Mouse (Mus musculus): ENCODE results near the gene Arhgef28. TPM values are rescaled to one million over a fixed set of nuclear protein-coding genes. Genes with fewer than 3 reads are reported as not detected.
"Not testable (repeated sequence)": the region's sequence is repeated elsewhere in the genome, so short reads cannot be mapped to it uniquely, and the experiment has no call there.

Arhgef28 gene
- polyA plus RNA-seq, 1 experiment from 2014 or later, result 12.9 TPM

- 91% methylated on average over 12 of the region's 12 CpGs for WGBS
- Histone ChIP-seq H3K27ac (no peak overlapping the region), H3K9ac (replicated peaks) (no peak overlapping the region), H3K4me3 (replicated peaks) (no peak overlapping the region), H3K27me3 (no peaks in the 10 kb centered on the region), H3K36me3 (no peaks in the 10 kb centered on the region), H3K4me1 (replicated peaks) (peaks cover 12% of the 10 kb centered on the region), H3K4me2 (replicated peaks) (no peak overlapping the region), H3K9me3 (peaks cover 4% of the 10 kb centered on the region; the same call in 1 of the 2 replicates)
- ATAC-seq, result no peak
Measured at GRCm38 (mm10) chr13:98024680-98025079, 181.6 kb downstream of the Arhgef28 start.

GRCm38 (mm10) chr13:98021906-98022305, 184.3 kb downstream of the Arhgef28 start:
- Histone ChIP-seq H3K4me3 (replicated peaks) (no peak overlapping the region), H3K4me2 (replicated peaks) (no peak overlapping the region), H3K4me1 (replicated peaks) (peaks cover 5% of the 10 kb centered on the region), H3K27ac (no peak overlapping the region), H3K27me3 (0 out of 2 replicates have a peak, but pooled peaks cover 4% of the 10 kb centered on the region), H3K9ac (replicated peaks) (no peak overlapping the region), H3K9me3 (peaks cover 4% of the 10 kb centered on the region; the same call in 1 of the 2 replicates), H3K36me3 (no peaks in the 10 kb centered on the region)
- ATAC-seq, result no peak
- WGBS, result 75% methylated on average over 4 of the region's 4 CpGs

- not testable (repeated sequence) for H3K9ac ChIP-seq (replicated peaks); ATAC-seq; H3K4me2 ChIP-seq (replicated peaks); H3K4me3 ChIP-seq (replicated peaks); H3K9me3 ChIP-seq; H3K27ac ChIP-seq; H3K36me3 ChIP-seq
- Histone ChIP-seq H3K4me1 (replicated peaks) (peaks cover 17% of the 10 kb centered on the region), H3K27me3 (peaks cover 11% of the 10 kb centered on the region)
- 96% methylated on average over 8 of the region's 8 CpGs for WGBS
Measured at GRCm38 (mm10) chr13:98018837-98019236, 187.4 kb downstream of the Arhgef28 start.

- H3K4me3 ChIP-seq (replicated peaks), result peak overlapping the region; percentile 48
- H3K27ac ChIP-seq, result peak overlapping the region; percentile 74
- peaks cover 11% of the 10 kb centered on the region for H3K27me3 ChIP-seq
- peaks cover 17% of the 10 kb centered on the region for H3K4me1 ChIP-seq (replicated peaks)
- H3K4me2 ChIP-seq (replicated peaks), result peak overlapping the region; percentile 83
- H3K9me3 ChIP-seq, result no peaks in the 10 kb centered on the region
- H3K36me3 ChIP-seq, result no peaks in the 10 kb centered on the region
- peak overlapping the region; percentile 68 for H3K9ac ChIP-seq (replicated peaks)
- WGBS, result 14% methylated on average over 12 of the region's 12 CpGs
- peak; percentile 93 for ATAC-seq
Measured at GRCm38 (mm10) chr13:98016923-98017588, 189.2 kb downstream of the Arhgef28 start.

- peak overlapping the region; percentile 83 for H3K4me2 ChIP-seq (replicated peaks)
- H3K36me3 ChIP-seq, result no peaks in the 10 kb centered on the region
- peak overlapping the region; percentile 74 for H3K27ac ChIP-seq
- 5% methylated on average over 33 of the region's 33 CpGs for WGBS
- peak; percentile 65 for ATAC-seq
- no peaks in the 10 kb centered on the region for H3K9me3 ChIP-seq
- H3K4me1 ChIP-seq (replicated peaks), result peaks cover 17% of the 10 kb centered on the region
- peak overlapping the region; percentile 48 for H3K4me3 ChIP-seq (replicated peaks)
- peak overlapping the region; percentile 68 for H3K9ac ChIP-seq (replicated peaks)
- peaks cover 11% of the 10 kb centered on the region for H3K27me3 ChIP-seq
Measured at GRCm38 (mm10) chr13:98015981-98016922, 190.0 kb downstream of the Arhgef28 start.

- peak overlapping the region; percentile 83 for H3K4me2 ChIP-seq (replicated peaks)
- peak overlapping the region; percentile 11; the same call in 1 of the 2 replicates for H3K4me3 ChIP-seq (replicated peaks)
- no peak overlapping the region for H3K27ac ChIP-seq
Measured at GRCm38 (mm10) chr13:98014892-98015291, 191.3 kb downstream of the Arhgef28 start.

GRCm38 (mm10) chr13:98013715-98014114, 192.5 kb downstream of the Arhgef28 start:
- WGBS, result 96% methylated on average over 4 of the region's 4 CpGs
- H3K9ac ChIP-seq (replicated peaks), result no peak overlapping the region
- no peak for ATAC-seq

More at GRCm38 (mm10) chr13:98014892-98015291, 191.3 kb downstream of the Arhgef28 start:
- H3K27me3 ChIP-seq, result peaks cover 11% of the 10 kb centered on the region
- ATAC-seq, result no peak
- 74% methylated on average over 3 of the region's 3 CpGs for WGBS
- H3K36me3 ChIP-seq, result no peaks in the 10 kb centered on the region
- peaks cover 17% of the 10 kb centered on the region for H3K4me1 ChIP-seq (replicated peaks)
- no peaks in the 10 kb centered on the region for H3K9me3 ChIP-seq
- no peak overlapping the region for H3K9ac ChIP-seq (replicated peaks)

GRCm38 (mm10) chr13:98011931-98012341, 194.3 kb downstream of the Arhgef28 start:
- no peak overlapping the region for H3K4me3 ChIP-seq (replicated peaks)
- no peak overlapping the region for H3K27ac ChIP-seq
- no peaks in the 10 kb centered on the region for H3K36me3 ChIP-seq
- no peak for ATAC-seq
- no peak overlapping the region for H3K9ac ChIP-seq (replicated peaks)
- H3K4me1 ChIP-seq (replicated peaks), result peaks cover 13% of the 10 kb centered on the region
- no peaks in the 10 kb centered on the region for H3K9me3 ChIP-seq
- H3K27me3 ChIP-seq, result peaks cover 7% of the 10 kb centered on the region
- WGBS, result 83% methylated on average over 6 of the region's 6 CpGs
- no peak overlapping the region for H3K4me2 ChIP-seq (replicated peaks)

More at GRCm38 (mm10) chr13:98013715-98014114, 192.5 kb downstream of the Arhgef28 start:
- no peak overlapping the region for H3K4me2 ChIP-seq (replicated peaks)
- no peaks in the 10 kb centered on the region for H3K36me3 ChIP-seq
- H3K9me3 ChIP-seq, result no peaks in the 10 kb centered on the region
- H3K4me3 ChIP-seq (replicated peaks), result no peak overlapping the region
- H3K27ac ChIP-seq, result no peak overlapping the region
- peaks cover 17% of the 10 kb centered on the region for H3K4me1 ChIP-seq (replicated peaks)
- peaks cover 7% of the 10 kb centered on the region for H3K27me3 ChIP-seq

- H3K4me1 ChIP-seq (replicated peaks), result no peaks in the 10 kb centered on the region
- H3K36me3 ChIP-seq, result no peaks in the 10 kb centered on the region
- no peak overlapping the region for H3K9ac ChIP-seq (replicated peaks)
- ATAC-seq, result no peak
- H3K27me3 ChIP-seq, result no peaks in the 10 kb centered on the region
- no peak overlapping the region for H3K27ac ChIP-seq
- H3K4me3 ChIP-seq (replicated peaks), result no peak overlapping the region
- H3K4me2 ChIP-seq (replicated peaks), result no peak overlapping the region
- no peaks in the 10 kb centered on the region for H3K9me3 ChIP-seq
- 75% methylated on average over 4 of the region's 4 CpGs for WGBS
Measured at GRCm38 (mm10) chr13:98009070-98009469, 197.2 kb downstream of the Arhgef28 start.

- H3K4me3 ChIP-seq (replicated peaks), result no peak overlapping the region
- H3K9me3 ChIP-seq, result no peaks in the 10 kb centered on the region
- H3K9ac ChIP-seq (replicated peaks), result no peak overlapping the region
- no peak overlapping the region for H3K27ac ChIP-seq
- ATAC-seq, result no peak
- H3K4me2 ChIP-seq (replicated peaks), result no peak overlapping the region
- 96% methylated on average over 10 of the region's 10 CpGs for WGBS
- no peaks in the 10 kb centered on the region for H3K36me3 ChIP-seq
- H3K27me3 ChIP-seq, result no peaks in the 10 kb centered on the region
- no peaks in the 10 kb centered on the region for H3K4me1 ChIP-seq (replicated peaks)
Measured at GRCm38 (mm10) chr13:98008588-98008987, 197.7 kb downstream of the Arhgef28 start.

- H3K27ac ChIP-seq, result no peak overlapping the region
Measured at GRCm38 (mm10) chr13:98005611-98006218, 200.5 kb downstream of the Arhgef28 start.

More at GRCm38 (mm10) chr13:98005611-98006218, 200.5 kb downstream of the Arhgef28 start:
- no peak for ATAC-seq
- H3K27me3 ChIP-seq, result no peaks in the 10 kb centered on the region
- 87% methylated on average over 5 of the region's 5 CpGs for WGBS
- no peaks in the 10 kb centered on the region for H3K9me3 ChIP-seq
- H3K9ac ChIP-seq (replicated peaks), result no peak overlapping the region
- H3K4me2 ChIP-seq (replicated peaks), result no peak overlapping the region
- H3K4me3 ChIP-seq (replicated peaks), result no peak overlapping the region
- H3K36me3 ChIP-seq, result no peaks in the 10 kb centered on the region
- 0 out of 2 replicates have a peak, but pooled peaks cover 4% of the 10 kb centered on the region for H3K4me1 ChIP-seq (replicated peaks)

All from midbrain, embryonic 13.5 days (tissue).